Mouse (Mus musculus): ENCODE results near the gene Cpeb1.

DNA sequence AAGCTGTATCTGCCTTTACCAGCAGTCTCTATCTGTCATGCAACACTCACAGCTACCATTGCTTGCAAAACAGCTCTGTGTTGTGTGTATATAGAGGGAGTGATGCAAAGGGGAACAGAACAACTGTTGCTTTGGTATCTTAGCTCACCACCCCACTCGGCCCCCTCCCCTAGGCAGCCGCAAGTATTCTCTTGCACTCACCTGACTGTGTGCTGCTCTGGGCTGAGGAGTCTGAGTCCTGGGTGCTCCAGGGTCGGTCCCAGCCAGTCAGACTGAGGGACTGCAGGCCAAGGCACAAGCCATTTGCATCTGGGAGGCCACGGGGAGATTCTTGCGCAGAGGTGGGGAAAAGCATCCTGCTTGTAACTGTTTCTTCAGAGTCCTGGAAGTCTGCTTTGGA, 83.5 kb downstream of the Cpeb1 start:
- no peak for TF ChIP-seq CTCF (IDR thresholded peaks at IDR 0.05; ENCODE audit: low read depth)
- TF ChIP-seq EP300 (IDR thresholded peaks at IDR 0.05; ENCODE audit: low read depth) = no peak
